Mouse (Mus musculus) ES-Bruce4 (cell line): ENCODE results near the gene Ablim2.

ENCODE experiments used
- CTCF ChIP-seq: IDR thresholded peaks from one replicate; pipeline ENCODE4 v1.8.1; 2011; ENCODE audit warnings: low read depth, low read length
- EP300 ChIP-seq: IDR thresholded peaks from 2 replicates; pipeline ENCODE4 v1.6.1; 2011; ENCODE audit warnings: low read depth, low read length; ENCODE audit not compliant: insufficient read depth

DNA sequence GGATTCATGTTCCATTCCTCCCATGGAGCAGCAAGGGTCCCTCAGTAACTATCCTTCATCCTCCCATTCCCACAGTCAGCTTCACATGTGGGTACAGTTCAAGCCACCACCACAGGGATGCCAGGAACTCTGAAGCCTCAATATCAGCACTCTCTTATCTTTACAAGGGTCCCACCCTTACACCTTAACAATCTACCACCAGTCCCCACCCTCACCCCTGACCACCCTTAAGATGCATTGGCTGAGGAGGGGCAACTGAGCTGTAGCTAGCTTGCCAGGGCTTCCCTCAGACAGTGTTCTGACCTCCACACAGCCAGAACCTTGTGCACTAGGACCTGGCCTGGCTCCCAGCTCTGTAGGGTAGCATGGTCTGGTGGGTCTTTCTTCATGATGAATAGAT, 38.3 kb upstream of the Ablim2 start:
- TF ChIP-seq CTCF (no peak), EP300 (no peak)
